Mouse (Mus musculus) cerebellum, adult 9-10 months (tissue): Measurements from ENCODE around the gene Ssh2.
"Not testable (repeated sequence)": the region's sequence is repeated elsewhere in the genome, so short reads cannot be mapped to it uniquely, and the experiment has no call there.

Experiments used
- DNase-seq: peaks from one replicate; pipeline ENCODE4 v3.0.0; 2022

Ssh2 gene

GRCm38 (mm10) chr11:77231514-77231913, 15.4 kb downstream of the Ssh2 start:
- DNase-seq, result no peak

- DNase-seq, result no peak
Measured at GRCm38 (mm10) chr11:77235267-77235666, 19.2 kb downstream of the Ssh2 start.

GRCm38 (mm10) chr11:77239658-77240345, 23.7 kb downstream of the Ssh2 start:
- no peak for DNase-seq

- no peak for DNase-seq
Measured at GRCm38 (mm10) chr11:77240466-77241246, 24.6 kb downstream of the Ssh2 start.

GRCm38 (mm10) chr11:77242912-77243311, 26.8 kb downstream of the Ssh2 start:
- no peak for DNase-seq

- no peak for DNase-seq
Measured at GRCm38 (mm10) chr11:77252826-77253225, 36.7 kb downstream of the Ssh2 start.

- DNase-seq, result no peak
Measured at GRCm38 (mm10) chr11:77259441-77259840, 43.4 kb downstream of the Ssh2 start.

- DNase-seq, result no peak
Measured at GRCm38 (mm10) chr11:77267401-77267800, 51.3 kb downstream of the Ssh2 start.

- no peak for DNase-seq
Measured at GRCm38 (mm10) chr11:77276000-77276399, 59.9 kb downstream of the Ssh2 start.

- not testable (repeated sequence) for DNase-seq
Measured at GRCm38 (mm10) chr11:77278538-77278937, 62.5 kb downstream of the Ssh2 start.

- no peak for DNase-seq
Measured at GRCm38 (mm10) chr11:77280219-77280618, 64.1 kb downstream of the Ssh2 start.

- no peak for DNase-seq
Measured at GRCm38 (mm10) chr11:77291447-77291846, 75.4 kb downstream of the Ssh2 start.

GRCm38 (mm10) chr11:77293673-77294072, 77.6 kb downstream of the Ssh2 start:
- DNase-seq, result not testable (repeated sequence)

- no peak for DNase-seq
Measured at GRCm38 (mm10) chr11:77297246-77297645, 81.2 kb downstream of the Ssh2 start.

GRCm38 (mm10) chr11:77307205-77307604, 91.1 kb downstream of the Ssh2 start:
- no peak for DNase-seq

- peak; percentile 63 for DNase-seq
Measured at GRCm38 (mm10) chr11:77308533-77308932, 92.4 kb downstream of the Ssh2 start.

- peak; percentile 59 for DNase-seq
Measured at GRCm38 (mm10) chr11:77317721-77318477, 101.8 kb downstream of the Ssh2 start.

GRCm38 (mm10) chr11:77318478-77319118, 102.5 kb downstream of the Ssh2 start:
- no peak for DNase-seq

- no peak for DNase-seq
Measured at GRCm38 (mm10) chr11:77321214-77321613, 105.1 kb downstream of the Ssh2 start.

GRCm38 (mm10) chr11:77330529-77330928, 114.4 kb downstream of the Ssh2 start:
- DNase-seq, result no peak

GRCm38 (mm10) chr11:77347273-77347672, 131.2 kb downstream of the Ssh2 start:
- no peak for DNase-seq

GRCm38 (mm10) chr11:77348142-77348741, 132.2 kb downstream of the Ssh2 start:
- DNase-seq, result peak; percentile 70

GRCm38 (mm10) chr11:77348985-77349384, 132.9 kb downstream of the Ssh2 start:
- DNase-seq, result no peak
